Mouse (Mus musculus) heart, adult 2 months (tissue): ENCODE measurements around the gene Esrp2.

Experiments used
- CTCF ChIP-seq: fragments of 200-600 bp; IDR thresholded peaks from 2 replicates; pipeline ENCODE4 v1.8.1; 2022; ENCODE audit warnings: antibody characterized with exemption, mild to moderate bottlenecking, moderate library complexity
- POLR2A ChIP-seq: fragments of 200-500 bp; IDR thresholded peaks from 2 replicates; pipeline ENCODE4 v1.6.1; 2011; ENCODE audit warnings: mild to moderate bottlenecking, low read depth, low read length, control low read depth; ENCODE audit not compliant: insufficient read depth

GRCm38 (mm10) chr8:106135672-106136071 lies 1.1 kb downstream of the Esrp2 start:
- TF ChIP-seq CTCF (no peak), POLR2A (no peak)
